Mouse (Mus musculus): ENCODE results near the gene Glg1. TPM values are rescaled to one million over a fixed set of nuclear protein-coding genes. Genes with fewer than 3 reads are reported as not detected.
"Not testable (repeated sequence)": the region's sequence is repeated elsewhere in the genome, so short reads cannot be mapped to it uniquely, and the experiment has no call there.

Gene Glg1
- total RNA-seq, 2 experiments from 2014 or later: 146 to 148 TPM

GRCm38 (mm10) chr8:111188594-111189211, 70.3 kb downstream of the Glg1 start:
- Histone ChIP-seq H3K4me3 (no peak overlapping the region), H3K27ac (no peak overlapping the region)
- no peak for TF ChIP-seq CTCF (IDR thresholded peaks at IDR 0.05)
- no peak for DNase-seq (ENCODE audit: extremely low spot score in 1 of 2, low spot score in 2 of 2)
- intact Hi-C loops (cut with DNase I): no loop called here

- no peak for DNase-seq (ENCODE audit: extremely low spot score in 1 of 2, low spot score in 2 of 2)
- intact Hi-C loops (cut with DNase I): no loop called here
- Histone ChIP-seq H3K4me3 (no peak overlapping the region), H3K27ac (no peak overlapping the region)
- no peak for TF ChIP-seq CTCF (IDR thresholded peaks at IDR 0.05)
Measured at GRCm38 (mm10) chr8:111187470-111187869, 71.5 kb downstream of the Glg1 start.

GRCm38 (mm10) chr8:111185472-111185947, 73.5 kb downstream of the Glg1 start:
- intact Hi-C loops (cut with DNase I): no loop called here
- Histone ChIP-seq H3K4me3 (no peak overlapping the region), H3K27ac (no peak overlapping the region)
- DNase-seq (ENCODE audit: extremely low spot score in 1 of 2, low spot score in 2 of 2): peak; percentile 39 to 44
- no peak for TF ChIP-seq CTCF (IDR thresholded peaks at IDR 0.05)

GRCm38 (mm10) chr8:111171661-111172060, 87.4 kb downstream of the Glg1 start:
- no peak for DNase-seq (ENCODE audit: extremely low spot score in 1 of 2, low spot score in 2 of 2)
- Histone ChIP-seq H3K4me3 (no peak overlapping the region), H3K27ac (no peak overlapping the region)
- intact Hi-C loops (cut with DNase I): no loop called here
- TF ChIP-seq CTCF (IDR thresholded peaks at IDR 0.05): no peak

GRCm38 (mm10) chr8:111157617-111158016, 101.4 kb downstream of the Glg1 start:
- peak; percentile 39 to 53 for DNase-seq (ENCODE audit: extremely low spot score in 1 of 2, low spot score in 2 of 2)
- TF ChIP-seq CTCF (IDR thresholded peaks at IDR 0.05): peak; percentile 68
- H3K4me3 ChIP-seq: no peak overlapping the region
- intact Hi-C loops (cut with DNase I): loop anchor here (5.0 kb wide), 1 partner anchor 100 kb away; the partner anchor contains the start of gene Glg1
- H3K27ac ChIP-seq: no peak overlapping the region

- intact Hi-C loops (cut with DNase I): loop anchor here (5.0 kb wide), 1 partner anchor 101 kb away; the partner anchor contains the start of gene Glg1
- H3K4me3 ChIP-seq: no peak overlapping the region
- no peak for TF ChIP-seq CTCF (IDR thresholded peaks at IDR 0.05)
- DNase-seq (ENCODE audit: extremely low spot score in 1 of 2, low spot score in 2 of 2): no peak
- no peak overlapping the region for H3K27ac ChIP-seq
Measured at GRCm38 (mm10) chr8:111155721-111156436, 103.1 kb downstream of the Glg1 start.

GRCm38 (mm10) chr8:111145460-111146012, 113.5 kb downstream of the Glg1 start:
- intact Hi-C loops (cut with DNase I): not testable (repeated sequence)
- DNase-seq (ENCODE audit: extremely low spot score in 1 of 2, low spot score in 2 of 2): peak; percentile 93
- Histone ChIP-seq H3K4me3 (peak overlapping the region; percentile 77), H3K27ac (peak overlapping the region; percentile 97)

- DNase-seq (ENCODE audit: extremely low spot score in 1 of 2, low spot score in 2 of 2): peak in 1 of 2 experiments; percentile 30
- peak overlapping the region; percentile 77 for H3K4me3 ChIP-seq
- peak overlapping the region; percentile 73 for H3K27ac ChIP-seq
- intact Hi-C loops (cut with DNase I): loop anchor here (5.0 kb wide), 1 partner anchor 48 kb away; no protein-coding TSS in a partner anchor
Measured at GRCm38 (mm10) chr8:111144901-111145459, 114.0 kb downstream of the Glg1 start.

- H3K27ac ChIP-seq: no peak overlapping the region
- intact Hi-C loops (cut with DNase I): loop anchor here (5.0 kb wide), 1 partner anchor 45 kb away; no protein-coding TSS in a partner anchor
- DNase-seq (ENCODE audit: extremely low spot score in 1 of 2, low spot score in 2 of 2): no peak
- no peak for TF ChIP-seq CTCF (IDR thresholded peaks at IDR 0.05)
- no peak overlapping the region for H3K4me3 ChIP-seq
Measured at GRCm38 (mm10) chr8:111142521-111142920, 116.5 kb downstream of the Glg1 start.

GRCm38 (mm10) chr8:111130756-111131155, 128.3 kb downstream of the Glg1 start:
- no peak overlapping the region for H3K4me3 ChIP-seq
- no peak for TF ChIP-seq CTCF (IDR thresholded peaks at IDR 0.05)
- no peak for DNase-seq (ENCODE audit: extremely low spot score in 1 of 2, low spot score in 2 of 2)
- H3K27ac ChIP-seq: no peak overlapping the region
- intact Hi-C loops (cut with DNase I): no loop called here

GRCm38 (mm10) chr8:111119481-111119880, 139.5 kb downstream of the Glg1 start:
- DNase-seq (ENCODE audit: extremely low spot score in 1 of 2, low spot score in 2 of 2): no peak
- Histone ChIP-seq H3K27ac (no peak overlapping the region), H3K4me3 (no peak overlapping the region)
- TF ChIP-seq CTCF (IDR thresholded peaks at IDR 0.05): no peak
- intact Hi-C loops (cut with DNase I): no loop called here

GRCm38 (mm10) chr8:111114891-111115290, 144.1 kb downstream of the Glg1 start:
- Histone ChIP-seq H3K27ac (no peak overlapping the region), H3K4me3 (no peak overlapping the region)
- DNase-seq (ENCODE audit: extremely low spot score in 1 of 2, low spot score in 2 of 2): no peak
- intact Hi-C loops (cut with DNase I): no loop called here
- no peak for TF ChIP-seq CTCF (IDR thresholded peaks at IDR 0.05)

Small RNA genes lying within 50 kb of the gene (microRNA-seq; reads per million reads assigned to microRNA genes)
- 0 reads per million in 2 experiments for gene Gm23193

Other genes starting within 250 kb of the Glg1 start
- gene Ddx19b, start 227.5 kb downstream of the Glg1 start, total RNA-seq (2021): 10 to 100 TPM; 21.3 to 22.5 TPM
- gene Aars, start 226.1 kb downstream of the Glg1 start, total RNA-seq (2021): 100 to 1,000 TPM in 1 of 2 experiments, 10 to 100 TPM in 1; 90.2 to 103 TPM
- not detected for gene Exosc6, start 202.9 kb downstream of the Glg1 start, total RNA-seq (2021)
- gene Clec18a, start 166.8 kb downstream of the Glg1 start, total RNA-seq (2021): 1 to 10 TPM; 3.7 to 6.4 TPM
- gene Pdpr, start 164.6 kb downstream of the Glg1 start, total RNA-seq (2021): 10 to 100 TPM; 31.2 to 31.9 TPM
- gene Rfwd3, start 41.0 kb upstream of the Glg1 start, total RNA-seq (2021): 10 to 100 TPM; 19.6 to 19.9 TPM
- under 1 TPM; 0.42 to 0.61 TPM for gene Mlkl, start 79.0 kb upstream of the Glg1 start, total RNA-seq (2021)
- gene Fa2h, start 134.6 kb upstream of the Glg1 start, total RNA-seq (2021): 10 to 100 TPM; 12.4 to 13.7 TPM